Mouse (Mus musculus) forebrain, embryonic 16.5 days (tissue): ENCODE data around the gene Ndufs2. TPM values are rescaled to one million over a fixed set of nuclear protein-coding genes. Genes with fewer than 3 reads are reported as not detected.

Experiments used
- ATAC-seq: fragments of 200-750 bp; cut with Nextera tagmentation; 2 replicates; pipeline ENCODE4 v1.8.0; 2017; ENCODE audit warnings: mild to moderate bottlenecking, moderate library complexity
- H3K27ac ChIP-seq: fragments of 300-500 bp; sonication (generic); 2 replicates; pipeline ENCODE4 v1.5.1; 2014; ENCODE audit warnings: low read length, control low read depth
- H3K27me3 ChIP-seq: fragments of 300-500 bp; sonication (generic); replicated peaks from 2 replicates; pipeline ENCODE4 v1.6.1; 2014; ENCODE audit warnings: low read length; ENCODE audit not compliant: control insufficient read depth, insufficient read depth
- H3K36me3 ChIP-seq: fragments of 300-500 bp; sonication (generic); 2 replicates; pipeline ENCODE4 v1.6.1; 2014; ENCODE audit not compliant: control insufficient read depth, insufficient read depth
- H3K4me1 ChIP-seq: fragments of 300-500 bp; sonication (generic); replicated peaks from 2 replicates; pipeline ENCODE4 v1.6.1; 2014; ENCODE audit warnings: low read length; ENCODE audit not compliant: control insufficient read depth, insufficient read depth
- H3K4me2 ChIP-seq: fragments of 300-500 bp; sonication (generic); 2 replicates; pipeline ENCODE4 v1.6.1; 2014; ENCODE audit warnings: mild to moderate bottlenecking, low read length, control low read depth
- H3K4me3 ChIP-seq: fragments of 300-500 bp; sonication (generic); replicated peaks from 2 replicates; pipeline ENCODE4 v1.5.1; 2014; ENCODE audit warnings: mild to moderate bottlenecking, low read length, control low read depth
- H3K9ac ChIP-seq: fragments of 300-500 bp; sonication (generic); replicated peaks from 2 replicates; pipeline ENCODE4 v1.6.1; 2014; ENCODE audit warnings: low read depth, low read length, control low read depth
- H3K9me3 ChIP-seq: fragments of 300-500 bp; sonication (generic); 2 replicates; pipeline ENCODE4 v1.6.1; 2016; ENCODE audit warnings: low read length; ENCODE audit not compliant: control insufficient read depth
- WGBS: fragments of 180-500 bp; shearing (Covaris S2); extraction: QIAGEN DNeasy Blood & Tissue Kit; methylation state at CpG from one replicate; pipeline ENCODE4 v1.1.7; 2014; 5-methylcytosine and 5-hydroxymethylcytosine counted together
- polyA plus RNA-seq: library from polyadenylated mRNA; unstranded; fragments of >200 nt; fragmentation: Nextera tagmentation; extraction: Ambion mirVana; gene quantifications from 2 replicates; pipeline ENCODE4 v1.2.1, GENCODE M21; 2015

Ndufs2 gene
- polyA plus RNA-seq, 1 experiment from 2014 or later, result 232 TPM

DNA sequence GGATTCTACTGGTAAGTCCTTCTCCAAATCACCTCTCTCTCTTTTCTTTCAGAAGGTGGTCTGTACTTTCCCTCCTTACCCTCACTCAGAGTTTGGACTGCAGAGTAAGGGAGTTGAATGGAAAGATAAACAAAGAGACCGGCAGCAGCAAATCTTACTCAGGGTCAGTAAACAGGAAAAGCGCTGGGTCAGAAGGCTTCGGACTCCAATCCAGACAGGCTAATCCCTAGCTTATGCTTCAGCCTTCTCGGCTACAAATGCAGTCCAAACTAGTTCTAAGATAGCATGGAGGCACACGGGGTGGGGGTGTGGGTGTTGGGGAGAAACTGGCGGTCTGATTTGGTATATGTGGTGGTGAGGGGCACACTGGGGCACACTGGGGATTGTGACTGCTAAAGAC, 13.8 kb downstream of the Ndufs2 start:
- no peak for ATAC-seq
- Histone ChIP-seq H3K9ac (no peak overlapping the region), H3K36me3 (peaks cover 26% of the 10 kb centered on the region), H3K9me3 (no peaks in the 10 kb centered on the region), H3K4me2 (no peak overlapping the region), H3K4me1 (no peaks in the 10 kb centered on the region), H3K27me3 (no peaks in the 10 kb centered on the region), H3K4me3 (no peak overlapping the region), H3K27ac (no peak overlapping the region)
- WGBS, result 91% methylated on average over 6 of the region's 6 CpGs

DNA sequence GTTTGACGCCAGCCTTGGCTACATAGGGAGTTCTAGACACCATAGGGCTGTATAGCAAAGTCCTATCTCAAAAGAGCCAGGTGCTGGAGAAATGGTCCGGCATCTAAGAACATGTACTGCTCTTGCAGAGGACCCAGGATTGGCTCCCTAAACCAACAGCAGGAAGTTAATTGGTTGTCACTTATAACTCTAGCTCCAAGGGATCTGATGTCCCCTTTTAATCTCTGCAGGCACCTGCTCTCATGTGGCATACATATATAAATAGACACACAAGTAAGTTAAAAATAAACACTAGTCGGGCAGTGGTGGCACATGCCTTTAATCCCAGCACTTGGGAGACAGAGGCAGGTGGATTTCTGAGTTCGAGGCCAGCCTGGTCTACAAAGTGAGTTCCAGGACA, 15.4 kb downstream of the Ndufs2 start:
- ATAC-seq, result no peak
- H3K27me3 ChIP-seq, result no peaks in the 10 kb centered on the region
- H3K4me2 ChIP-seq, result no peak overlapping the region
- no peaks in the 10 kb centered on the region for H3K4me1 ChIP-seq
- no peaks in the 10 kb centered on the region for H3K9me3 ChIP-seq
- H3K27ac ChIP-seq, result no peak overlapping the region
- WGBS, result 89% methylated on average over 4 of the region's 4 CpGs
- H3K4me3 ChIP-seq, result no peak overlapping the region
- no peak overlapping the region for H3K9ac ChIP-seq
- H3K36me3 ChIP-seq, result peaks cover 26% of the 10 kb centered on the region

DNA sequence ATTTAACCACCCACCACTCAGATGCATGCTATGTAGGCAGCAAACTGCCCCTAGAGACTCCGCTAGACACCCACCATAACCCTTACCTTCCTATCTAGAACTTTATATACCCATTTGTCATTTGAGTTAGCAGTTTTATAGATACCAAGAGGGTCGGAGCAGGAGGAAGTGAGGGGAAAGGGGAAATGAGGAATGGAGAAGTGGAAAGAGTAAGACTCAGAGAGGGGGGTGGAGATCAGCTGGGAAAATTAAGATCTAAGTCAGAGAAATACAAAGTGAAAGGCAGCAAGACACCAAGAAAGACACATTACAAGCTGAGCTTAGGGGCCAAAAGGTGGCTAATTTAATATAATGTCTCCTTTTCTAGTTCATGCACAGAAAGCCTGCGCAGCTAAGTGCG, 16.6 kb downstream of the Ndufs2 start:
- H3K4me3 ChIP-seq, result no peak overlapping the region
- H3K36me3 ChIP-seq, result peaks cover 26% of the 10 kb centered on the region
- H3K9ac ChIP-seq, result no peak overlapping the region
- H3K27me3 ChIP-seq, result no peaks in the 10 kb centered on the region
- H3K9me3 ChIP-seq, result no peaks in the 10 kb centered on the region
- H3K4me1 ChIP-seq, result no peaks in the 10 kb centered on the region
- ATAC-seq, result no peak
- no peak overlapping the region for H3K4me2 ChIP-seq
- H3K27ac ChIP-seq, result no peak overlapping the region
- WGBS, result 97% methylated on average over 4 of the region's 4 CpGs

- Histone ChIP-seq H3K9me3 (no peaks in the 10 kb centered on the region), H3K27ac (no peak within 1 kb of the TSS), H3K4me3 (no peak within 1 kb of the TSS), H3K4me2 (no peak within 1 kb of the TSS), H3K4me1 (no peaks in the 10 kb centered on the region), H3K27me3 (no peaks in the 10 kb centered on the region), H3K36me3 (peaks cover 26% of the 10 kb centered on the region), H3K9ac (no peak within 1 kb of the TSS)
- WGBS, result 92% methylated on average over 14 of the region's 14 CpGs
- ATAC-seq, result no peak
Observed at GRCm38 (mm10) chr1:171234126-171234525, 17.1 kb downstream of the Ndufs2 start, which contains the start of gene Fcer1g. Gene Fcer1g (minus strand): TSS chr1:171234365.

DNA sequence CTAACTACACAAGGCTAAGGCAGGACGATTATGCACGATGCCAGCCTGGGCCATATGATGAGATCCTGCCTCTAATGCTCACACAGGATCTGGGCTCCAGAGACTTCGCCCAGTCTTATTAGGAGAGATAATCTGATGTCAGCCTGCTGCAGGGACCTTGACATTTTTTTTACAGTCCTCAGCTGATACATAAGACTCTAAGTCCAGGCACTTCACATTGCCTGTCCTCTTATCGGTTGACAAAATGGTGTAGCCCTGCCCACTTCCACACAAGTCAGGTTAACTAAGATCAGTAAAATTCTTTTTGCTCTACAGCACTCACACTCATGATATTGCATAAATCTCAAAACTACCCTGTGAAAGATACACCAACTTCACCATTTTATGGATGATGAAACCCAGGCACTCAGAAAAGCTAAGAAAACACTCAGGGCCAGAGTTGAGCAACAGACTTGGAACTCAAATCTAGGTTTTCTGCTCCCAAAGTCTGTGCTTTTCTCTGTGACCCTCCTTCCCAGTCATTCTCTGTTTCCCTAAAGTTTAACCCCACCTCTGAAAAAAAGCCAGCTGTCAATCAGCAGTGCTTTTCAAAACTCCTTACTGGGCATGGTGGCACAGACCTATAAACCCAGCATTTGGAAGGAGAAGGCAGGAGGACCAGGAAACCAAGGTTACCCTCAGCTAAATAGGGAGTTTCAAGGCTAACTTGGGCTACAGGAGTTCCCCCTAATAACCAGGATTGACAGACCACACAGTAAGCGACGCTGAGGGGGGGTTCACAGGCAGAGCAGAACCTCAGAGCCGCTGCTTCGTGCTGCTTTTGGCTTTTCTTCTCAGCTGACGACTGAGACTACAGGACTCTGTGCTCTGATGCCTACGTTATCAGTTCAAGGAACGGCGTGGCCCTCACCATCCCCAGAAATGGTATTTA, 18.1 kb downstream of the Ndufs2 start:
- H3K27ac ChIP-seq, result no peak overlapping the region
- peaks cover 19% of the 10 kb centered on the region for H3K36me3 ChIP-seq
- H3K9ac ChIP-seq, result no peak overlapping the region
- H3K27me3 ChIP-seq, result no peaks in the 10 kb centered on the region
- no peaks in the 10 kb centered on the region for H3K9me3 ChIP-seq
- H3K4me3 ChIP-seq, result no peak overlapping the region
- H3K4me2 ChIP-seq, result no peak overlapping the region
- H3K4me1 ChIP-seq, result no peaks in the 10 kb centered on the region
- no peak for ATAC-seq
- 83% methylated on average over 12 of the region's 12 CpGs for WGBS

DNA sequence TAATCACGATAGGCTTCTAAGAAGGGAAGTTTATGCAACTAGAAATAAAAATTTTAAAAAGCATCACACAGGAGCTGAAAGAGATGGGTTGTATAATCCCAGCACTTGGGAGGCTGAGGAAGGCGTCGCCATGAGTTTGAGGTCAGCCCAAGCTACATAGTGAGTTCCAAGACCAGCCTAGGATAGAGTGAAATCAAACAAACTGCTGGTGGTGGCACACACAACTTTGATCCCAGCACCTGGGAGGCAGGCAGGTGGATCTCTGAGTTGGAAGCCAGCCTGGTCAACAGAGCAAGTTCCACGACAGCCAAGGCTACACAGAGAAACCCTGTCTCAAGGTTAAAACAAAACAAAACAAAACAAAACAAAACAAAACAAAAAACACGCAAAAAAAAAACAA, 18.8 kb downstream of the Ndufs2 start:
- H3K27ac ChIP-seq, result no peak overlapping the region
- H3K4me3 ChIP-seq, result no peak overlapping the region
- no peaks in the 10 kb centered on the region for H3K27me3 ChIP-seq
- no peak overlapping the region for H3K4me2 ChIP-seq
- WGBS, result 87% methylated on average over 5 of the region's 5 CpGs
- no peaks in the 10 kb centered on the region for H3K4me1 ChIP-seq
- H3K9me3 ChIP-seq, result no peaks in the 10 kb centered on the region
- ATAC-seq, result no peak
- H3K9ac ChIP-seq, result no peak overlapping the region
- peaks cover 12% of the 10 kb centered on the region for H3K36me3 ChIP-seq

GRCm38 (mm10) chr1:171231844-171232243, 19.3 kb downstream of the Ndufs2 start:
- 72% methylated on average over 4 of the region's 4 CpGs for WGBS
- no peaks in the 10 kb centered on the region for H3K9me3 ChIP-seq
- ATAC-seq, result no peak

DNA sequence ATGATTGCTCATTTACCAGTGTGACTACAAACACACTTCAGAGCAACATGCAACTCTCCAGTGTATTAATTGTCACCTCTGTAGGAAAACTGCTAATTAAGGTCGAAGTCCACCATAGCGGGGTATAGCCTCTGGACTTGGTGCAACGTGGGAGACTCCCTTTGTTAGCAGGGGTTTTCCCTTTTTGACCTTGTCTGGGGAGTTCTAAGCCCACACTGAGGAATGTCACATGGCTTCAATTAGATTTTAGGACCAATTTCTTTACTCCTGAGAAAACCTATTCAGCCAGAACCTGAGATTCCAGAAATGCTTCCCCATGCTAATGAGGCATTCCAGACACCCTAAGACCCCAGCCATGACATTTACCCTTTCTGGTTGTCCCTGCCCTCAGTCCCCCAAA, 21.0 kb downstream of the Ndufs2 start:
- WGBS, result 28% methylated on average over 3 of the region's 3 CpGs
- H3K4me2 ChIP-seq, result no peak overlapping the region
- no peak overlapping the region for H3K9ac ChIP-seq

More at GRCm38 (mm10) chr1:171231844-171232243, 19.3 kb downstream of the Ndufs2 start:
- peaks cover 8% of the 10 kb centered on the region; the same call in 1 of the 2 replicates for H3K36me3 ChIP-seq
- no peak overlapping the region for H3K4me2 ChIP-seq
- H3K27ac ChIP-seq, result no peak overlapping the region
- H3K27me3 ChIP-seq, result no peaks in the 10 kb centered on the region
- H3K9ac ChIP-seq, result no peak overlapping the region
- no peaks in the 10 kb centered on the region for H3K4me1 ChIP-seq
- H3K4me3 ChIP-seq, result no peak overlapping the region

DNA sequence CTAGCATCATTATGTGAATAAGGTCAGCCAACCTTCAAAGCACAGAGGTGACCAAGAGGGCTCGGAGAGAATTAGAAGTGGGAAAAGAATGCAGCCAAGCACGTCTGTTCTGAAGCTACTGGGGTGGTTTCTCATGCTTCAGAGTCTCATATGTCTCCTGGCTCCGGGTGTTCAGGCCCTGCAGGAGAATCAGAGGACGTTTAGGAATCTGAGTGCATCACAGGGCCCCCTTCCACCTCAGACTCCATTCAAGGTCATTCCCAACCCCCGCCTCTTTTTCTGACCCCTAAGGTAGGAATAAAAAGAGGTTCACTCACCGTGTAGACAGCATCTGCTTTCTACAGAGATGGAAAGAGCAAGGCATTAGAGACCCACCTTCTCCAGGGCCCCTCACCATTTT, 21.4 kb downstream of the Ndufs2 start:
- no peaks in the 10 kb centered on the region for H3K4me1 ChIP-seq
- no peaks in the 10 kb centered on the region for H3K27me3 ChIP-seq
- no peak overlapping the region for H3K4me2 ChIP-seq
- no peak overlapping the region for H3K27ac ChIP-seq
- H3K36me3 ChIP-seq, result peaks cover 2% of the 10 kb centered on the region; the same call in 1 of the 2 replicates
- no peak overlapping the region for H3K4me3 ChIP-seq
- ATAC-seq, result no peak
- WGBS, result 43% methylated on average over 6 of the region's 6 CpGs
- H3K9ac ChIP-seq, result no peak overlapping the region
- no peaks in the 10 kb centered on the region for H3K9me3 ChIP-seq

More for the DNA sequence above, 21.0 kb downstream of the Ndufs2 start:
- H3K36me3 ChIP-seq, result peaks cover 2% of the 10 kb centered on the region; the same call in 1 of the 2 replicates
- ATAC-seq, result no peak
- no peaks in the 10 kb centered on the region for H3K4me1 ChIP-seq
- no peaks in the 10 kb centered on the region for H3K9me3 ChIP-seq
- no peak overlapping the region for H3K27ac ChIP-seq
- no peak overlapping the region for H3K4me3 ChIP-seq
- no peaks in the 10 kb centered on the region for H3K27me3 ChIP-seq
